Mouse (Mus musculus) forebrain, embryonic 10.5 days (tissue): Measurements from ENCODE around the gene Dlg1. TPM values are rescaled to one million over a fixed set of nuclear protein-coding genes. Genes with fewer than 3 reads are reported as not detected.

Experiments
- DNase-seq: peaks from one replicate; pipeline ENCODE4 v3.0.0-alpha.2; 2017; ENCODE audit warnings: low spot score; ENCODE audit errors: extremely low spot score
- H3K27ac ChIP-seq: fragments of 300-500 bp; sonication (generic); 2 replicates; pipeline ENCODE4 v1.5.1; 2016; ENCODE audit warnings: mild to moderate bottlenecking
- H3K27me3 ChIP-seq: fragments of 300-500 bp; sonication (generic); 2 replicates; pipeline ENCODE4 v1.6.1; 2016; ENCODE audit warnings: mild to moderate bottlenecking; ENCODE audit not compliant: poor library complexity, severe bottlenecking
- H3K36me3 ChIP-seq: fragments of 300-500 bp; sonication (generic); replicated peaks from 2 replicates; pipeline ENCODE4 v1.6.1; 2016; ENCODE audit warnings: mild to moderate bottlenecking, moderate library complexity
- H3K4me1 ChIP-seq: fragments of 300-500 bp; sonication (generic); 2 replicates; pipeline ENCODE4 v1.6.1; 2016
- H3K4me3 ChIP-seq: fragments of 300-500 bp; sonication (generic); 2 replicates; pipeline ENCODE4 v1.5.1; 2016; ENCODE audit warnings: mild to moderate bottlenecking, moderate library complexity
- H3K9me3 ChIP-seq: fragments of 300-500 bp; sonication (generic); 2 replicates; pipeline ENCODE4 v1.6.1; 2016; ENCODE audit warnings: mild to moderate bottlenecking, moderate library complexity
- WGBS: fragments of 180-500 bp; shearing (Covaris S2); methylation state at CpG from one replicate; pipeline ENCODE4 v1.1.7; 2016; 5-methylcytosine and 5-hydroxymethylcytosine counted together
- polyA plus RNA-seq: library from polyadenylated mRNA; unstranded; fragments of >200 nt; fragmentation: Nextera tagmentation; extraction: Ambion mirVana; gene quantifications from 2 replicates; pipeline ENCODE4 v1.2.1, GENCODE M21; 2016

The Dlg1 gene
- polyA plus RNA-seq, 1 experiment from 2014 or later = 30.9 TPM

DNA sequence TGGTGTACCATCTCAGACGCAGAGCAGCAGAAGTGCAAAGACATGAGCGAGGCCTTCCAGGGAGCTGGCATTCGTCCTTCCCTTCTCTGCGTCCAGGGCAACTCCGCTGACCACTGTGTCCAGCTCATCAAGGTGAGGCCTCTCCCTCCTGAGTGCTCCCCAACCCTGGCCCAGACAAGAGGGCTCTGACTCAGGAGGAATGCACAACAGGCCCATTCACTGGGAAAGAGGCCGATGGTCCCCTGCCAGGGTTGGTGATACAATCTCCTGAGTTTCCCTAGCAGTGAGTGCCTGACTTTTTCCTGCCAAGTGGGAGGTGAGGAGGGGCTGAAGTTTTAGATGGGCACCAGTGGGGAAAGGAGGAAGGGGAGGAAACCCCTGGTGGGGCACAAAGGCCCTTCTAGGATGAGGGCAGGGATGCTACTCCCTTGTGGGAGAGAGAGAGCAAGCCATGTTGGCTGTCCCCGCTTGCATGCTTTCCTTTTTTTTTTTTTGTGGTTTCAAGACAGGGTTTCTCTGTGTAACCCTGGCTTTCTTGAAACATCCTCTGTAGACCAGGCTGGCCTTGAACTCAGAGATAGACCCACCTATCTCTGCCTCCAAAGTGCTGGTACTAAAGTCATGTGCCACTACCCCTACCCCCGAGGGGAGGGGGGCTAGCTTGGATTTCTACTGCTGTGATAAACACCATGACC is 217.1 kb downstream of the Dlg1 start:
- peaks cover 46% of the 10 kb centered on the region for H3K4me1 ChIP-seq
- 89% methylated on average over 8 of the region's 8 CpGs for WGBS

GRCm38 (mm10) chr16:31882381-31882908 is 219.2 kb downstream of the Dlg1 start:
- peaks cover 56% of the 10 kb centered on the region for H3K27me3 ChIP-seq
- no peaks in the 10 kb centered on the region for H3K36me3 ChIP-seq
- H3K4me3 ChIP-seq = no peak overlapping the region
- WGBS = 61% methylated on average over 9 of the region's 9 CpGs
- H3K27ac ChIP-seq = peak overlapping the region; percentile 40
- DNase-seq = no peak
- H3K4me1 ChIP-seq = peaks cover 46% of the 10 kb centered on the region
- H3K9me3 ChIP-seq = no peaks in the 10 kb centered on the region

More for the DNA sequence above, 217.1 kb downstream of the Dlg1 start:
- DNase-seq = no peak
- Histone ChIP-seq H3K27me3 (peaks cover 55% of the 10 kb centered on the region), H3K36me3 (peaks cover 2% of the 10 kb centered on the region), H3K4me3 (no peak overlapping the region), H3K9me3 (no peaks in the 10 kb centered on the region), H3K27ac (no peak overlapping the region)

GRCm38 (mm10) chr16:31883302-31883701 is 220.1 kb downstream of the Dlg1 start:
- no peak for DNase-seq
- H3K4me1 ChIP-seq = peaks cover 46% of the 10 kb centered on the region
- H3K9me3 ChIP-seq = no peaks in the 10 kb centered on the region
- H3K36me3 ChIP-seq = no peaks in the 10 kb centered on the region
- peak overlapping the region; percentile 49 for H3K27ac ChIP-seq
- no peak overlapping the region for H3K4me3 ChIP-seq
- H3K27me3 ChIP-seq = peaks cover 56% of the 10 kb centered on the region
- WGBS = 80% methylated on average over 14 of the region's 14 CpGs

DNA sequence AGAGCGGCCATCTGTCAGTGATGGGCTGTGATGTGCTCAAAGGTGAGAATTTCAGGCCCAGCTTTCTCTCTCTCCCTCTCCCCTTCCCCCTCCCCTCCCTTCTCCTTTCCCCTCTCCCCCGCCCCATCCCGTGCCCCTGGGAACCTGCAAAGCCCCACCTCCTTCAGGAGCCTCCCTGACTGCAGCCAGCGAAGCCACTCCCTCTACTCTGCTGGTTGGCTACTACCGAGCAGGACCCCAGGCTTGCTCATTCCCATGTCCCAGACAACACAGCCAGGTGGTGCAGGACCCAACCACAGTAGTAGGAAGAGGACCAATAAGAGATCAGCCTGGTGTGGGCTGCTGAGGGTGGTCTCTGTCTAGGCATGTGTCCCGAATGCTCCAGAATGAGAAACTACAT is 220.7 kb downstream of the Dlg1 start:
- Histone ChIP-seq H3K4me3 (peak overlapping the region; percentile 16; the same call in 1 of the 2 replicates), H3K9me3 (no peaks in the 10 kb centered on the region), H3K36me3 (no peaks in the 10 kb centered on the region), H3K4me1 (peaks cover 41% of the 10 kb centered on the region), H3K27ac (peak overlapping the region; percentile 49), H3K27me3 (peaks cover 54% of the 10 kb centered on the region)
- WGBS = 15% methylated on average over 6 of the region's 6 CpGs
- DNase-seq = no peak

GRCm38 (mm10) chr16:31890907-31891306 is 227.7 kb downstream of the Dlg1 start:
- Histone ChIP-seq H3K9me3 (no peaks in the 10 kb centered on the region), H3K36me3 (no peaks in the 10 kb centered on the region), H3K27ac (no peak overlapping the region), H3K4me3 (no peak overlapping the region), H3K27me3 (peaks cover 9% of the 10 kb centered on the region), H3K4me1 (peaks cover 19% of the 10 kb centered on the region)
- 83% methylated on average over 7 of the region's 7 CpGs for WGBS
- no peak for DNase-seq

DNA sequence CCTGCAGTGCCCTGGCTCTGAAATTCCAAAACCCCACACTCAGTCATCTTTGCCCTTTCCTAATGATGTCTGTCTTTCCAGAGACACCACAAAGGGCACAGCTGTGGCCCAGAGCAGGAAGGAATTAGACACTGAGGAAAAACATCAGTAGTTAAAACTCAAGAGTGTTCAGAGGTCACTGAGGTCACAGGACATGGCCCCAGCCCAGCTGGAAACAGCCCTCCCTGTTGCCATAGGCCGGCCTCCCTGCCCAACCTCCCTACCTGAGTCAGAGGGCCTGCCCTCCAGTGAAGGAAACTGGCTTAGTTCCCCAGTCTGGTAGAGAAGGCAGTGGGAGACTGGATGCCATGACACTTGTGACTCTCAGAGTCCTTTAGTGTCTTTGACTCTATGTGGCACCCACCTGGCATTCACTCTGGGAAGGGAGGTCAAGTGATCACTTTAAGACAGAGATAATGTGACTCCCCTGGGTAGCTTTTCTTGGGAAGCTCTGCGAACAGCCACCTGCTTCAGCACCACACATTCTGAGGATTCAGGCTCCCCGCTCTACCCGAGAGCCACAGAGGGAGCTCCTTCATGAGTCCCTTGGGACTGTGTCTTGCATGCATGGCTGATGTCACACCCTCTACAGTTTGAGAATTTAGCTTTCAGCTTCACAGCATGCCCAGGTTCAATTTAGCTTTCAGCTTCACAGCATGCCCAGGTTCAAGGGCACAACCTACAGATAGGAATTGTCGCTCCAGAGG is 230.3 kb downstream of the Dlg1 start:
- no peak overlapping the region for H3K27ac ChIP-seq
- 67% methylated on average over 5 of the region's 5 CpGs for WGBS
- peaks cover 38% of the 10 kb centered on the region for H3K4me1 ChIP-seq
- no peaks in the 10 kb centered on the region for H3K9me3 ChIP-seq
- H3K36me3 ChIP-seq = no peaks in the 10 kb centered on the region
- no peak for DNase-seq
- H3K4me3 ChIP-seq = no peak overlapping the region
- H3K27me3 ChIP-seq = peaks cover 24% of the 10 kb centered on the region

DNA sequence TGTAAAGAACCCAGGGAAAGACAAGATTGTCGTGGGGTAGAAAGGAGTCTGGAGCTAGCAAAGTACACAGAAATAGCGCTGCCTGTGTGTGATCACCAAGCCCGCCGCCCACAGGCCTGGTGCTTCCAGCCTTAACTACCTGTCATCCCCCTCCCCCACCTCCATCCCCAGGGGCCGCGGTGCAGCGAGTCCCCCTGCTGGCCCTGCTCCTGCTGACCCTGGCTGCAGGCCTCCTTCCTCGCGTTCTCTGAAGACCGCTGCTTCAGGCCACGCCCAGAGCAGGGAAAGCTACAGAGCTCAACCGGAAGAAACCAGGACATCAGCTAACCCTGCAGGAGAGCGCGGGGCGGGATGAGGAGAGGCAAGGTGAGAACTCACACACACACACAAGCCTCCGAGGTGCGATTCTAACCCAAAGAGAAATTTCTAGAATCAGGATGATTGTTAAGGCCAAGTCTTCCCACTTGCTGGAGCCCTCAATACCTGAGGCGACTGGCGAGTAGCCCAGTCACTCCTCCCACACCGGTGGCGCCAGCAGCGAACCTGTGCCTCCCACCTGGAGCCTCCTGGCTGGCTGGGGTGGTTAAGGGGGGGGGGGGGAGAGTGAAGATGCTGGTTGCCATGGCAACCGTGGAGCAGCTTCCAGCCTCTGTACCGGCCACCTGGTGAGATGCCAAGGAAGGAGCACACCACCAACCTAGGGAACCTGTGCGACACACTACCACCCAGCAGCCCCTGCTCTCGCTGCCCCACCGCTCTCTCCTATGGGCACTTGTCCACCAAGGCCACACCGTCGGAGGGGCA is 233.9 kb downstream of the Dlg1 start:
- Histone ChIP-seq H3K27me3 (peaks cover 24% of the 10 kb centered on the region), H3K9me3 (peaks cover 7% of the 10 kb centered on the region), H3K4me1 (peaks cover 36% of the 10 kb centered on the region), H3K4me3 (peak overlapping the region; percentile 35), H3K27ac (peak overlapping the region; percentile 59), H3K36me3 (no peaks in the 10 kb centered on the region)
- peak; percentile 68 for DNase-seq
- 9% methylated on average over 29 of the region's 29 CpGs for WGBS

- 84% methylated on average over 18 of the region's 18 CpGs for WGBS
- peaks cover 7% of the 10 kb centered on the region for H3K9me3 ChIP-seq
- H3K27ac ChIP-seq = no peak overlapping the region
- H3K4me3 ChIP-seq = no peak overlapping the region
- no peaks in the 10 kb centered on the region for H3K36me3 ChIP-seq
- peaks cover 26% of the 10 kb centered on the region for H3K4me1 ChIP-seq
- no peak for DNase-seq
- H3K27me3 ChIP-seq = peaks cover 24% of the 10 kb centered on the region
Observed at GRCm38 (mm10) chr16:31898546-31899326, 235.5 kb downstream of the Dlg1 start.

- DNase-seq = no peak
- Histone ChIP-seq H3K4me1 (peaks cover 32% of the 10 kb centered on the region), H3K9me3 (peaks cover 7% of the 10 kb centered on the region), H3K4me3 (no peak overlapping the region), H3K27ac (no peak overlapping the region), H3K36me3 (no peaks in the 10 kb centered on the region), H3K27me3 (peaks cover 23% of the 10 kb centered on the region)
- WGBS = 89% methylated on average over 1 of the region's 1 CpGs
Observed at GRCm38 (mm10) chr16:31901886-31902285, 238.6 kb downstream of the Dlg1 start.

DNA sequence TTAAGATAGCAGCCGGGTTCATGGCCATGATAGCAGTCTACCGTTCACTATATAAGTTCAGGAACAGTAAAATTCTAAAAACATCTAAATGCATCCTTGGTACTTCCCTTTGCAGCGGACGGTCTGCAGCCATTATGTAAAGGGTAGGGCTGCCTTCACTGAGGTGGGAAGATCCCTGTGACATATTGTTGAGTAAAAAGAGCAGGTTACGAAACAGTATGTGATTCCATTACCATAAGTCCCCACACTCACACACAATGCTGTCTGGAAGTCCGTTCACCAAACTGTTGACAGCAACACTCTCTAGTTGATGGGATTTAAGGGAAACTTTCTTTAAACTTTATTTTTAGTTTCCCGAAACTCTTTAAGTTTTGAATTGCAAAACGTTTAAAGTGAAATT is 240.0 kb downstream of the Dlg1 start:
- 88% methylated on average over 8 of the region's 8 CpGs for WGBS
- Histone ChIP-seq H3K27ac (no peak overlapping the region), H3K9me3 (peaks cover 7% of the 10 kb centered on the region), H3K4me3 (no peak overlapping the region), H3K36me3 (no peaks in the 10 kb centered on the region), H3K27me3 (peaks cover 15% of the 10 kb centered on the region), H3K4me1 (peaks cover 21% of the 10 kb centered on the region)
- DNase-seq = no peak

DNA sequence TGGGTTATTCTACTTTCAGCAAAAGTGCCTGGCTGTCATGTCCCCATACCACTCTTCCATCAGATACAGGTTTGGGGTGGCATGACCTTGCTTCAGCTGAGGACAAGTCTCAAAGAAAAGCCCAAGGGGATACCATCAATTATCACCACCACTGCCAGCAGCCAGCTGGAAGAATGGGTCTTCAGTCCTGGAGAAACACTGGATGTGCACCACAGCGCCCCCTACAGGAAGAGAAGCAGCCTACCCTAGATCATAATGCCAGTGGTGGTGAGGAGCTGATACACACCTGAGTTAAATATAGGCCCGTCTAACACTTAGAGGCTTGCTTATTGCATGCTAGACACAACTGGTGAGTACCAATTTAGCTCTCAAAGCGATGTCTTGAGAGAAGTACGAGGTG is 242.1 kb downstream of the Dlg1 start:
- 76% methylated on average over 4 of the region's 4 CpGs for WGBS
- no peak for DNase-seq
- Histone ChIP-seq H3K36me3 (no peaks in the 10 kb centered on the region), H3K4me3 (no peak overlapping the region), H3K27ac (no peak overlapping the region), H3K27me3 (peaks cover 20% of the 10 kb centered on the region), H3K4me1 (peaks cover 15% of the 10 kb centered on the region), H3K9me3 (peaks cover under 1% of the 10 kb centered on the region; the same call in 1 of the 2 replicates)
